Mouse (Mus musculus) liver, embryonic 16.5 days (tissue): ENCODE results near the gene Tex16. TPM values are rescaled to one million over a fixed set of nuclear protein-coding genes. Genes with fewer than 3 reads are reported as not detected.

Source experiments
- ATAC-seq: fragments of 200-750 bp; cut with Nextera tagmentation; 2 replicates; pipeline ENCODE4 v1.8.0; 2017; ENCODE audit warnings: low read depth, mild to moderate bottlenecking, moderate number of reproducible peaks, moderate library complexity
- H3K27ac ChIP-seq: fragments of 300-500 bp; sonication (generic); 2 replicates; pipeline ENCODE4 v1.5.1; 2014; ENCODE audit warnings: mild to moderate bottlenecking, low read length
- H3K27me3 ChIP-seq: fragments of 300-500 bp; sonication (generic); 2 replicates; pipeline ENCODE4 v1.6.1; 2014; ENCODE audit warnings: low read depth, low read length, mixed read lengths; ENCODE audit not compliant: control insufficient read depth, insufficient read depth
- H3K36me3 ChIP-seq: fragments of 300-500 bp; sonication (generic); 2 replicates; pipeline ENCODE4 v1.6.1; 2014; ENCODE audit warnings: mild to moderate bottlenecking; ENCODE audit not compliant: control insufficient read depth, insufficient read depth
- H3K4me1 ChIP-seq: fragments of 300-500 bp; sonication (generic); 2 replicates; pipeline ENCODE4 v1.6.1; 2014; ENCODE audit warnings: low read depth, low read length, mixed read lengths; ENCODE audit not compliant: control insufficient read depth
- H3K4me2 ChIP-seq: fragments of 300-500 bp; sonication (generic); 2 replicates; pipeline ENCODE4 v1.6.1; 2014; ENCODE audit warnings: low read depth, low read length, mixed read lengths
- H3K4me3 ChIP-seq: fragments of 300-500 bp; sonication (generic); 2 replicates; pipeline ENCODE4 v1.5.1; 2014; ENCODE audit warnings: low read depth, mild to moderate bottlenecking, low read length
- H3K9ac ChIP-seq: fragments of 300-500 bp; sonication (generic); 2 replicates; pipeline ENCODE4 v1.6.1; 2014; ENCODE audit warnings: low read depth, low read length
- H3K9me3 ChIP-seq: fragments of 300-500 bp; sonication (generic); replicated peaks from 2 replicates; pipeline ENCODE4 v1.6.1; 2016; ENCODE audit warnings: low read length; ENCODE audit not compliant: control insufficient read depth
- WGBS: fragments of 180-500 bp; shearing (Covaris S2); extraction: QIAGEN DNeasy Blood & Tissue Kit; methylation state at CpG from one replicate; pipeline ENCODE4 v1.1.7; 2014; ENCODE audit not compliant: insufficient replicate concordance; 5-methylcytosine and 5-hydroxymethylcytosine counted together
- polyA plus RNA-seq: library from polyadenylated mRNA; unstranded; fragments of >200 nt; fragmentation: Nextera tagmentation; extraction: Ambion mirVana; gene quantifications from 2 replicates; pipeline ENCODE4 v1.2.1, GENCODE M21; 2015

Tex16 gene
- 0.15 and 0.23 TPM in 2 replicates for polyA plus RNA-seq

DNA sequence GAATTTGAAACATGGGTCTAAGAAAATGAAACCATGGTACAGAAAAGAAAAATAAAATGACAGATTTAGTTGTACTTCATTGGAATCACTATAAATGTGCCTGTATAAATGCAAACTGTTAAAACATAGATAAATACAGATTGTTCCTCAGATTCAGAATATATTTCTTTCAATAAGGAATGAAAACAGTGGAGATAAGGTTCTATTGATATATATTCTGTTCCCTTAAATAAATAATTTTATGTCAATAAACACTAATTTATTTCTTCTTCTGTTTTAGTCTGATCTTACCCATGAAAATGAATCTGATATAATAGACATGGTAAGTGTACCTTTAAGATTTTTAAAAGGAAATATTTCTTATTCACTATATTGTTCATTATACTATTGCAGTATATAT is at the start of gene Tex16:
Gene Tex16, plus strand, starts transcription at position 301 of the 400 bp plus-strand sequence.
- H3K27me3 ChIP-seq, result no peaks in the 10 kb centered on the region
- no peaks in the 10 kb centered on the region for H3K4me1 ChIP-seq
- H3K4me3 ChIP-seq, result no peak within 1 kb of the TSS
- ATAC-seq, result no peak
- no peak within 1 kb of the TSS for H3K27ac ChIP-seq
- H3K9me3 ChIP-seq, result no peaks in the 10 kb centered on the region
- no peak within 1 kb of the TSS for H3K9ac ChIP-seq
- no peak within 1 kb of the TSS for H3K4me2 ChIP-seq
- H3K36me3 ChIP-seq, result no peaks in the 10 kb centered on the region

DNA sequence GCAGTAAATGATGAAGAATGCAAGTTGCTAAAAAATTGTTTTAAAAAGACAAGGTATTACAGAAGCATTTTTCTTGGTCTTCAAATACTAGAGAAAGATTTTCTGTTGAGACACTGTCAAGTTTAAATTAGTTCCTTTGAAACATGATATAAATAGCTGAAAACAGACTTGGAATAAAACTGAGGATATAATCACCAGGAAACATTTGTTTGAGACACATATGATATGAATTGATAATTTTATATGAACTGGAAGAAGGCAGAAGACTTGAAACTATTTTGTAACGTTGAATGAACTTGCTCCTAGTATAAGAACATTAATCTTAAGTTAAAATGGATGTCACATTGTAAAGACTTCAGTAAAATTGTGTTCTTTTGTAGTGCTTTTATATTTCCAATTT is 11.1 kb upstream of the Tex16 start:
- Histone ChIP-seq H3K9me3 (no peaks in the 10 kb centered on the region), H3K36me3 (no peaks in the 10 kb centered on the region), H3K27me3 (no peaks in the 10 kb centered on the region), H3K4me3 (no peak overlapping the region), H3K4me2 (no peak overlapping the region), H3K27ac (no peak overlapping the region), H3K9ac (no peak overlapping the region), H3K4me1 (no peaks in the 10 kb centered on the region)
- 21% methylated on average over 1 of the region's 1 CpGs for WGBS
- ATAC-seq, result no peak

Other genes starting within 250 kb of the Tex16 start
- gene Gm45194, start 119.6 kb upstream of the Tex16 start, polyA plus RNA-seq, result 0.40 and 0.51 TPM in 2 replicates
- gene 4933403O08Rik, start 228.0 kb downstream of the Tex16 start, polyA plus RNA-seq, result 0.06 TPM in 1 of 2 replicates, not detected in the other